Mouse (Mus musculus) cerebellum, adult 2 months (tissue): Measurements from ENCODE around the gene Gstt4. TPM values are rescaled to one million over a fixed set of nuclear protein-coding genes. Genes with fewer than 3 reads are reported as not detected.
A peak's percentile ranks its signal among the peaks of the same experiment; 100 is the strongest.

ENCODE experiments used
- DNase-seq, 2 experiments: peaks; one replicate each; pipeline ENCODE4 v3.0.0; 2021
- H3K27ac ChIP-seq: fragments of 200-500 bp; 2 replicates; pipeline ENCODE4 v1.5.1; 2012; ENCODE audit warnings: low read length, control low read depth, inconsistent platforms; ENCODE audit not compliant: insufficient read depth
- H3K27me3 ChIP-seq: fragments of 200-500 bp; 2 replicates; pipeline ENCODE4 v1.6.1; 2012; ENCODE audit warnings: inconsistent platforms, mild to moderate bottlenecking, low read length, moderate library complexity; ENCODE audit not compliant: control insufficient read depth, insufficient read depth
- H3K4me1 ChIP-seq: fragments of 200-500 bp; 2 replicates; pipeline ENCODE4 v1.6.1; 2011; ENCODE audit warnings: low read length; ENCODE audit not compliant: control insufficient read depth, insufficient read depth
- H3K4me3 ChIP-seq: fragments of 200-500 bp; replicated peaks from 2 replicates; pipeline ENCODE3; 2011; ENCODE audit warnings: mild to moderate bottlenecking, low read depth, low read length, control low read depth; ENCODE audit not compliant: insufficient read depth
- CTCF ChIP-seq: fragments of 200-500 bp; IDR thresholded peaks from 2 replicates; pipeline ENCODE4 v1.5.1; 2011; ENCODE audit warnings: low read depth, mild to moderate bottlenecking, control low read depth, low read length, moderate library complexity, borderline replicate concordance; ENCODE audit not compliant: insufficient read depth
- POLR2A ChIP-seq: fragments of 200-500 bp; IDR thresholded peaks from 2 replicates; pipeline ENCODE4 v1.6.1; 2011; ENCODE audit warnings: low read length, control low read depth, borderline replicate concordance; ENCODE audit not compliant: insufficient read depth
- WGBS: fragments of 180-500 bp; shearing (Covaris S2); methylation state at CpG from one replicate; pipeline ENCODE4 v1.1.7; 2018; 5-methylcytosine and 5-hydroxymethylcytosine counted together
- polyA plus RNA-seq: library from polyadenylated mRNA; depleted of rRNA; stranded (reverse); fragments of >200 nt; gene quantifications from 2 replicates; pipeline ENCODE4 v1.2.3, GENCODE M21; 2012

Gene Gstt4
- polyA plus RNA-seq, 1 experiment: not detected

GRCm38 (mm10) chr10:75856155-75856907 is 34.0 kb upstream of the Gstt4 start:
- peaks cover 9% of the 10 kb centered on the region for H3K4me1 ChIP-seq
- no peak overlapping the region for H3K4me3 ChIP-seq
- no peaks in the 10 kb centered on the region for H3K27me3 ChIP-seq
- whole genome bisulfite sequencing: 89% methylated on average over 11 of the region's 11 CpGs
- H3K27ac ChIP-seq: no peak overlapping the region
- TF ChIP-seq POLR2A: no peak
- TF ChIP-seq CTCF: no peak
- no peak for DNase-seq

DNA sequence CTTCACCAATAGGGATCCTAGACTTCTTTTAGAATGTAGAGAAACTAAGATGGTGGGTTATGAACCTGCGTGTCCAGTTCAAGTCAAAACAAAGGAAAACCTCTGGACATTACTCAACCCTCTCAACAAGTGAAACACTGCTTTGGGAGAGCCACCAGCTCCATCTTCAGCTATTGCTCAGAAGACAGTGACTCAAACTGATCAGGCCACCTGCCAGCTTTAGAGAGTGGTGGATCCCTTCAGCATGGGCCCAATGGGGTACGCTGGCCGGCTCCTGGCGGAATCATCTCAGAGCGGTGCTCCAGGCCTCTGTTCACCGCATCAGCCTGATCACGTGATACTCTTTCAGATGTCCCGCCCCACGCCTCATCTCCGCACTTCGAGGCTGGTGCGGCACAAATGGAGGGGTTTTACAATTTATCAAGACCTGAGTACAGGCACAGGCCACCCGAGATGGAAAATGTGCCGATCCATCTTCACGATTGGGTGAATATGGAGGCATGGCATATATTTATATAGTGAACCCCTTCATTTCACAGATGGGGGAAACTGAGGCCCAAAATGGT is 33.2 kb upstream of the Gstt4 start:
- 89% methylated on average over 15 of the region's 15 CpGs for WGBS
- Histone ChIP-seq H3K27ac (no peak overlapping the region), H3K27me3 (no peaks in the 10 kb centered on the region), H3K4me1 (peaks cover 6% of the 10 kb centered on the region; the same call in 1 of the 2 replicates), H3K4me3 (no peak overlapping the region)
- TF ChIP-seq CTCF: no peak
- no peak for TF ChIP-seq POLR2A
- DNase-seq: no peak

DNA sequence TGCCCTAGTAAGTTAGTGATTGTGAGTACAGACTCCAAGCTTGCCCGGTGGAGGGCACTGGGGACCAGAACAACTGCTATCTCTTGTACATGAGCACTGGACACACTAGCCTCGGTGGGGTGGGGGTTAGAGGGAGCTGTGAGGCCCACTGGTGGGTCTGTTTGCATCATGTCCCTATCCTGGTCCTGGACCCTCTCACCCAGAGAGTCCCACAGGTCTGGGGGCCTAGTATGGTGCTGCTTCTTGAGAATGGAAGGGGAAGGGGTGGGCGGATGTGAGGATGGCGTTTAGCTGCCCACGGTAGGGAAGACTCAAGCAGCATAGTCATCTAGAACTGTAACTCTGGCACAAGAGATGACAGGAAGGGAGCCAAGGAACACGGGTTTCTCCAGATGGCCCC is 32.4 kb upstream of the Gstt4 start:
- Histone ChIP-seq H3K4me1 (peaks cover 4% of the 10 kb centered on the region; the same call in 1 of the 2 replicates), H3K27me3 (no peaks in the 10 kb centered on the region), H3K4me3 (no peak overlapping the region), H3K27ac (no peak overlapping the region)
- TF ChIP-seq CTCF: no peak
- TF ChIP-seq POLR2A: no peak
- no peak for DNase-seq
- WGBS: 45% methylated on average over 6 of the region's 6 CpGs

DNA sequence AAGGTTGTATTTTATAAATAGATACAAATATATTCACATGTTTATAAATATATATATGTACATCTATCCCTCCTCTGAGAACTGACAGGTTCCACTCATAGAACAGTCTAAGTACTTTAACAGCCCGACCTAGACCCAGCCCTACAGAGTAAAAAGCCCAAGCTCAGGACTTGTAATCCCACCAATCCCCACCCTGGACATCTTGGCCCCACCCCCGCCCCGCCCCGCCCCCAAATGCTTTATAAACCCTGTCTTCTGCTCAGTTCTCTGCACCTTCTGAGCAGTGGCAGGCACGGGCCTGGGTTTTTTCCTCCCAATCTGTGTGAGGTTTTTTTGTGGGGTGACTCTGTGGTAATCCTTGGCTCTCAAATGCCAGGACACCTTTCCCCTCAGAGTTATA is 31.8 kb upstream of the Gstt4 start:
- Histone ChIP-seq H3K4me1 (peaks cover 4% of the 10 kb centered on the region; the same call in 1 of the 2 replicates), H3K27me3 (no peaks in the 10 kb centered on the region), H3K27ac (no peak overlapping the region), H3K4me3 (no peak overlapping the region)
- TF ChIP-seq CTCF: no peak
- no peak for TF ChIP-seq POLR2A
- 59% methylated on average over 5 of the region's 5 CpGs for WGBS
- DNase-seq: no peak

GRCm38 (mm10) chr10:75853452-75853851 is 31.1 kb upstream of the Gstt4 start:
- H3K4me1 ChIP-seq: peaks cover 4% of the 10 kb centered on the region; the same call in 1 of the 2 replicates
- WGBS: 11% methylated on average over 10 of the region's 10 CpGs
- TF ChIP-seq POLR2A (no peak), CTCF (peak; percentile 75)
- H3K27ac ChIP-seq: no peak overlapping the region
- H3K4me3 ChIP-seq: no peak overlapping the region
- H3K27me3 ChIP-seq: no peaks in the 10 kb centered on the region
- DNase-seq: peak; percentile 85 to 88

DNA sequence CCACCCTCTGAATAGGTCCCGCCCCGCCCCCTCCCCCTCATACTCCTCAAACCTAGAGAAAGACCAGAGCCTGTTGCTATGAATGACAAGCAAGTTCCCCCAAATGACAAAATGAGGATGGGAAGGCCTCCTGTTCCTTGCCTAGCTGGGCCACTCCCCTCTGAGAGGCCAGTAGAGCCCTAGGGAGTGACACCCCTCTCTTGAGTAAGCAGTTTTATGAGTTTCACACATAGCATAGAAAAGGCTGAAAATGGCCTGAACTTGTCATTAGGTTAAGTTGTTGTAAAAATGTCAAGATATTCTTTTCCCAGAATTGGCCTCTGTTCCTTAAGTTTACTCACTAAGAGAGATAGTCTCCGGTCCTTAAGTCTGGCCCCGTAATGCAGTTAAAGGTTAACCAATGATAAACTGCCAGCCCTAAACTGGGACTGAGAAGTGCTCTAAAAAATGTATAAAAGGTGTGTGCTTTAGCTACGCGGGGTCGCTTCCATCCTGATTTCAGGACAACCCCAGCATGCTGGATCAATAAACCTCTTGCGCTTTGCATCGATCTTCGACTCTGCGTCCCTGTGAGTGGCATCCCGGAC is 30.3 kb upstream of the Gstt4 start:
- 97% methylated on average over 12 of the region's 12 CpGs for WGBS
- no peaks in the 10 kb centered on the region for H3K27me3 ChIP-seq
- no peak overlapping the region for H3K27ac ChIP-seq
- TF ChIP-seq POLR2A (no peak), CTCF (no peak)
- no peak for DNase-seq
- no peak overlapping the region for H3K4me3 ChIP-seq
- H3K4me1 ChIP-seq: peaks cover 2% of the 10 kb centered on the region; the same call in 1 of the 2 replicates

GRCm38 (mm10) chr10:75851681-75852080 is 29.3 kb upstream of the Gstt4 start:
- no peak for DNase-seq
- Histone ChIP-seq H3K27ac (no peak overlapping the region), H3K4me3 (no peak overlapping the region), H3K27me3 (no peaks in the 10 kb centered on the region), H3K4me1 (no peaks in the 10 kb centered on the region)
- WGBS: 69% methylated on average over 3 of the region's 3 CpGs
- TF ChIP-seq POLR2A: no peak
- TF ChIP-seq CTCF: no peak

GRCm38 (mm10) chr10:75851076-75851475 is 28.7 kb upstream of the Gstt4 start:
- no peak overlapping the region for H3K27ac ChIP-seq
- no peak for TF ChIP-seq POLR2A

GRCm38 (mm10) chr10:75848382-75848781 is 26.0 kb upstream of the Gstt4 start:
- H3K27ac ChIP-seq: no peak overlapping the region
- DNase-seq: no peak
- H3K4me3 ChIP-seq: no peak overlapping the region
- 37% methylated on average over 3 of the region's 3 CpGs for WGBS
- no peaks in the 10 kb centered on the region for H3K4me1 ChIP-seq
- no peak for TF ChIP-seq POLR2A
- TF ChIP-seq CTCF: no peak
- H3K27me3 ChIP-seq: no peaks in the 10 kb centered on the region

More at GRCm38 (mm10) chr10:75851076-75851475, 28.7 kb upstream of the Gstt4 start:
- Histone ChIP-seq H3K27me3 (no peaks in the 10 kb centered on the region), H3K4me3 (no peak overlapping the region), H3K4me1 (no peaks in the 10 kb centered on the region)
- WGBS: 13% methylated on average over 6 of the region's 6 CpGs
- DNase-seq: no peak
